Mouse (Mus musculus): ENCODE measurements around the gene Apoa5. TPM values are rescaled to one million over a fixed set of nuclear protein-coding genes. Genes with fewer than 3 reads are reported as not detected.

The Apoa5 gene
- polyA plus RNA-seq, 1 experiment from 2014 or later, result 771 TPM

GRCm38 (mm10) chr9:46309121-46309520 is 40.7 kb downstream of the Apoa5 start:
- peak; percentile 31 for DNase-seq
- WGBS (ENCODE audit: insufficient replicate concordance), result 15% methylated on average over 7 of the region's 7 CpGs
- peak; percentile 58 for TF ChIP-seq CTCF (IDR thresholded peaks at IDR 0.05; ENCODE audit: low read depth)
- TF ChIP-seq EP300 (IDR thresholded peaks at IDR 0.05; ENCODE audit: low read depth), result no peak

DNA sequence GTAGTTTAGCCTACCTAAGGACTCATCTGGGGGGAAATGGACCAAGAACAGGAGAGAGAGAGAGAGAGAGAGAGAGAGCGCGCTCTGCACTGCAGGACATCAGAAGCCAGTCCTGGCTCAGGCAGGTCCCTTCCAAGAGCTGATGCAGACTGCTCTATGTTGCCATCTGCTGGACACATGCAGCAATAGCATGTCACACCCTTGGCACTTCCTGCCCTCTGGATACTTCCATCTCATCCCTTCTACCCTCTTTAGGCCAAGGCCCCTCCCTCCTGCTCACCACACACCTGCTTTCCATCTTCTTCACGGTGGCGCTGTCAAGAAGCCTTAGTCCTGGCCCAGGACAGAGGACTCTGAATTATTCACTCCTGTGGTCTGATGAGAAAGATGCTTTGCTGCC is 46.1 kb downstream of the Apoa5 start:
- ATAC-seq, result no peak
- H3K4me3 ChIP-seq (ENCODE audit: low read depth, low read length), result no peak overlapping the region
- no peak overlapping the region for H3K4me2 ChIP-seq (ENCODE audit: low read depth, low read length)
- H3K36me3 ChIP-seq (replicated peaks; ENCODE audit: insufficient read depth, low read length), result no peaks in the 10 kb centered on the region
- H3K4me1 ChIP-seq (ENCODE audit: insufficient read depth), result no peaks in the 10 kb centered on the region
- WGBS (ENCODE audit: insufficient replicate concordance), result 4% methylated on average over 4 of the region's 4 CpGs
- no peak overlapping the region for H3K9ac ChIP-seq (replicated peaks)
- peak; percentile 74 for DNase-seq
- TF ChIP-seq CTCF (IDR thresholded peaks at IDR 0.05; ENCODE audit: low read depth) (peak; percentile 96), EP300 (IDR thresholded peaks at IDR 0.05; ENCODE audit: low read depth) (no peak)
- no peaks in the 10 kb centered on the region for H3K9me3 ChIP-seq (ENCODE audit: low read length)
- no peaks in the 10 kb centered on the region for H3K27me3 ChIP-seq (ENCODE audit: insufficient read depth, low read length)
- no peak overlapping the region for H3K27ac ChIP-seq (ENCODE audit: low read depth)

More at GRCm38 (mm10) chr9:46309121-46309520, 40.7 kb downstream of the Apoa5 start:
- Histone ChIP-seq H3K4me1 (ENCODE audit: insufficient read depth) (no peaks in the 10 kb centered on the region), H3K9ac (replicated peaks) (no peak overlapping the region), H3K9me3 (ENCODE audit: low read length) (no peaks in the 10 kb centered on the region), H3K36me3 (replicated peaks; ENCODE audit: insufficient read depth, low read length) (no peaks in the 10 kb centered on the region), H3K27me3 (ENCODE audit: insufficient read depth, low read length) (no peaks in the 10 kb centered on the region), H3K4me2 (ENCODE audit: low read depth, low read length) (no peak overlapping the region), H3K4me3 (ENCODE audit: low read depth, low read length) (no peak overlapping the region), H3K27ac (ENCODE audit: low read depth) (no peak overlapping the region)
- ATAC-seq, result no peak

DNA sequence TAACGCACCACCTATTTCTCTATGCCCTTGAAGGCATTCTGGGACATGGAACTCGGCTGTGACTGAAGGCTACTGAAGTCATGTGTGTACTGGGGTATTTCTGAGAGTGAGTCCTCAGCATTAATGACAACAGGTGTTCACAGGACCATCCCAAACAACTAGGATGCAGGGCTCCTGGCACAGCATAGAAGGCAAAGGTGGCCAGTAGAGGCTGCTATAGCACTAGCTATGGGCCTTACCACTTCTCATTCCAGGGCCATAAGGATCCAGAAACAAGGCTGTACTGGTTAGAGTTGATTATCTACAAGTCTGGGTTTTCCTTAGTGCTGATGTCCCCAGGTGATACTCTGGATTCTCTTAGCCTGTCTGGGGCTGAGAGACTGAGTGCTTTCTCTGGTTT is 46.5 kb downstream of the Apoa5 start:
- 42% methylated on average over 2 of the region's 2 CpGs for WGBS (ENCODE audit: insufficient replicate concordance)
- no peak overlapping the region for H3K9ac ChIP-seq (replicated peaks)

GRCm38 (mm10) chr9:46315807-46316365 is 47.5 kb downstream of the Apoa5 start:
- 57% methylated on average over 11 of the region's 11 CpGs for WGBS (ENCODE audit: insufficient replicate concordance)
- TF ChIP-seq CTCF (IDR thresholded peaks at IDR 0.05; ENCODE audit: low read depth), result no peak
- TF ChIP-seq EP300 (IDR thresholded peaks at IDR 0.05; ENCODE audit: low read depth), result no peak
- Histone ChIP-seq H3K4me3 (ENCODE audit: low read depth, low read length) (no peak overlapping the region), H3K4me1 (ENCODE audit: insufficient read depth) (no peaks in the 10 kb centered on the region), H3K4me2 (ENCODE audit: low read depth, low read length) (no peak overlapping the region), H3K27me3 (ENCODE audit: insufficient read depth, low read length) (no peaks in the 10 kb centered on the region), H3K27ac (ENCODE audit: low read depth) (no peak overlapping the region), H3K36me3 (replicated peaks; ENCODE audit: insufficient read depth, low read length) (no peaks in the 10 kb centered on the region), H3K9me3 (ENCODE audit: low read length) (no peaks in the 10 kb centered on the region), H3K9ac (replicated peaks) (no peak overlapping the region)
- ATAC-seq, result no peak
- DNase-seq, result no peak

More for the DNA sequence above, 46.5 kb downstream of the Apoa5 start:
- Histone ChIP-seq H3K27ac (ENCODE audit: low read depth) (no peak overlapping the region), H3K4me2 (ENCODE audit: low read depth, low read length) (no peak overlapping the region), H3K4me1 (ENCODE audit: insufficient read depth) (no peaks in the 10 kb centered on the region), H3K9me3 (ENCODE audit: low read length) (no peaks in the 10 kb centered on the region), H3K27me3 (ENCODE audit: insufficient read depth, low read length) (no peaks in the 10 kb centered on the region), H3K4me3 (ENCODE audit: low read depth, low read length) (no peak overlapping the region), H3K36me3 (replicated peaks; ENCODE audit: insufficient read depth, low read length) (no peaks in the 10 kb centered on the region)
- DNase-seq (no peak), ATAC-seq (no peak)
- TF ChIP-seq CTCF (IDR thresholded peaks at IDR 0.05; ENCODE audit: low read depth) (no peak), EP300 (IDR thresholded peaks at IDR 0.05; ENCODE audit: low read depth) (no peak)

DNA sequence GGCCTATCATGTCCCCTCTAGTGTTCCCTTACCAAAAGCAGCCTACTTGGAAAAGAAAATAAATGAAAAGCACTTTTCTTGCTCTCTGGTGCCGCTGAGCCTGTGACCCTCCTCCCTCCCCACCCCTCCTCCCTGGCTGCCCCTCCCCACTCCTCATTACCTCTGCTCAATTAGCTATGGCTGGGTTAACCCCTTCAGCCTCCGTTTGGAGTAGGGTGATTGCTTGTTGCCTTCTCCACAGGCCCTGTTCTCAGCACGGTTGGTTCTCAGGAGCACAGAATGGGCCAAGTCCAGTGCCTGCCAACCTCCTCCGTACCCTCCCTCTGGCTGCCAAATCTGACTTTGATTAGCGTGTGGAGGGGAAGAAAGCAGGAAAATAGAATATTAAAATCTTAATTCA is 48.0 kb downstream of the Apoa5 start:
- Histone ChIP-seq H3K9ac (replicated peaks) (no peak overlapping the region), H3K4me3 (ENCODE audit: low read depth, low read length) (no peak overlapping the region), H3K36me3 (replicated peaks; ENCODE audit: insufficient read depth, low read length) (no peaks in the 10 kb centered on the region), H3K27me3 (ENCODE audit: insufficient read depth, low read length) (no peaks in the 10 kb centered on the region), H3K4me1 (ENCODE audit: insufficient read depth) (no peaks in the 10 kb centered on the region), H3K9me3 (ENCODE audit: low read length) (no peaks in the 10 kb centered on the region), H3K27ac (ENCODE audit: low read depth) (no peak overlapping the region), H3K4me2 (ENCODE audit: low read depth, low read length) (no peak overlapping the region)
- DNase-seq, result no peak
- ATAC-seq, result no peak
- 53% methylated on average over 5 of the region's 5 CpGs for WGBS (ENCODE audit: insufficient replicate concordance)
- TF ChIP-seq EP300 (IDR thresholded peaks at IDR 0.05; ENCODE audit: low read depth), result no peak
- TF ChIP-seq CTCF (IDR thresholded peaks at IDR 0.05; ENCODE audit: low read depth), result no peak

- no peaks in the 10 kb centered on the region for H3K27me3 ChIP-seq (ENCODE audit: insufficient read depth, low read length)
- no peaks in the 10 kb centered on the region for H3K4me1 ChIP-seq (ENCODE audit: insufficient read depth)
- ATAC-seq, result no peak
- no peak overlapping the region for H3K27ac ChIP-seq (ENCODE audit: low read depth)
- no peak for DNase-seq
- 68% methylated on average over 8 of the region's 8 CpGs for WGBS (ENCODE audit: insufficient replicate concordance)
- no peaks in the 10 kb centered on the region for H3K36me3 ChIP-seq (replicated peaks; ENCODE audit: insufficient read depth, low read length)
- TF ChIP-seq CTCF (IDR thresholded peaks at IDR 0.05; ENCODE audit: low read depth) (no peak), EP300 (IDR thresholded peaks at IDR 0.05; ENCODE audit: low read depth) (no peak)
- no peak overlapping the region for H3K9ac ChIP-seq (replicated peaks)
- H3K4me3 ChIP-seq (ENCODE audit: low read depth, low read length), result no peak overlapping the region
- H3K9me3 ChIP-seq (ENCODE audit: low read length), result no peaks in the 10 kb centered on the region
- H3K4me2 ChIP-seq (ENCODE audit: low read depth, low read length), result no peak overlapping the region
These were observed 48.5 kb downstream of the Apoa5 start for GRCm38 (mm10) chr9:46316909-46317308.
